Mouse (Mus musculus) E14TG2a.4 (cell line): ENCODE measurements around the gene Gm21970.

Source experiments
- CTCF ChIP-seq: conservative IDR thresholded peaks from 2 replicates; pipeline ENCODE4 v1.5.1; 2014; ENCODE audit warnings: low read length
- NANOG ChIP-seq: IDR thresholded peaks from 2 replicates; pipeline ENCODE4 v1.6.1; 2014; ENCODE audit warnings: borderline replicate concordance, low read length, mixed read lengths
- POU5F1 ChIP-seq: IDR thresholded peaks from 2 replicates; pipeline ENCODE4 v1.6.1; 2014; ENCODE audit warnings: low read length, borderline replicate concordance

- TF ChIP-seq CTCF (no peak), POU5F1 (no peak), NANOG (no peak)
Observed at GRCm38 (mm10) chr16:91355160-91355559, 36.4 kb upstream of the Gm21970 start.
